Mouse (Mus musculus) myocyte (in vitro differentiated cells): Measurements from ENCODE around the gene Cd86.

ENCODE experiments used
- CEBPB ChIP-seq: IDR thresholded peaks from 2 replicates; pipeline ENCODE4 v1.6.1; 2011; ENCODE audit warnings: mild to moderate bottlenecking, moderate library complexity; ENCODE audit not compliant: poor library complexity, insufficient read depth, severe bottlenecking
- E2F4 ChIP-seq: IDR thresholded peaks from one replicate; pipeline ENCODE4 v1.6.1; 2011; ENCODE audit warnings: mild to moderate bottlenecking, control low read depth, moderate library complexity; ENCODE audit not compliant: insufficient read depth
- MAX ChIP-seq: IDR thresholded peaks from one replicate; pipeline ENCODE4 v1.6.1; 2011; ENCODE audit warnings: low read depth, mild to moderate bottlenecking, control low read depth
- MYOD1 ChIP-seq, 3 experiments: IDR thresholded peaks; one replicate each; pipeline ENCODE4 v1.6.1; 2011; ENCODE audit warnings: control low read depth in 2 of 3, low read depth in 2 of 3, mild to moderate bottlenecking in 2 of 3, moderate library complexity in 1 of 3; ENCODE audit not compliant: insufficient read length in 2 of 3, control insufficient read depth in 1 of 3
- MYOG ChIP-seq, 3 experiments: IDR thresholded peaks; one replicate each; pipeline ENCODE4 v1.6.1; 2011; ENCODE audit warnings: control low read depth in 2 of 3, low read depth in 2 of 3, mild to moderate bottlenecking in 2 of 3; ENCODE audit not compliant: insufficient read length in 2 of 3, control insufficient read depth in 1 of 3, insufficient read depth in 1 of 3
- POLR2A ChIP-seq: IDR thresholded peaks from one replicate; pipeline ENCODE4 v1.6.1; 2011; ENCODE audit warnings: low read depth, mild to moderate bottlenecking, control low read depth, moderate library complexity; ENCODE audit not compliant: insufficient read length
- POLR2AphosphoS2 ChIP-seq: IDR thresholded peaks from one replicate; pipeline ENCODE4 v1.6.1; 2011; ENCODE audit warnings: low read depth, control low read depth; ENCODE audit not compliant: insufficient read length
- REST ChIP-seq: IDR thresholded peaks from one replicate; pipeline ENCODE4 v1.6.1; 2011; ENCODE audit warnings: mild to moderate bottlenecking, control low read depth, moderate library complexity; ENCODE audit not compliant: insufficient read depth, insufficient read length
- SRF ChIP-seq: IDR thresholded peaks from one replicate; pipeline ENCODE4 v1.6.1; 2011; ENCODE audit warnings: low read depth; ENCODE audit not compliant: control insufficient read depth, insufficient read length
- TCF12 ChIP-seq: IDR thresholded peaks from one replicate; pipeline ENCODE4 v1.6.1; 2011; ENCODE audit warnings: mild to moderate bottlenecking, control low read depth; ENCODE audit not compliant: poor library complexity, insufficient read depth, severe bottlenecking
- TCF3 ChIP-seq: IDR thresholded peaks from one replicate; pipeline ENCODE4 v1.6.1; 2011; ENCODE audit warnings: low read depth, control low read depth; ENCODE audit not compliant: insufficient read length
- USF1 ChIP-seq: IDR thresholded peaks from one replicate; pipeline ENCODE4 v1.6.1; 2011; ENCODE audit warnings: low read depth, mild to moderate bottlenecking, control low read depth, moderate library complexity

DNA sequence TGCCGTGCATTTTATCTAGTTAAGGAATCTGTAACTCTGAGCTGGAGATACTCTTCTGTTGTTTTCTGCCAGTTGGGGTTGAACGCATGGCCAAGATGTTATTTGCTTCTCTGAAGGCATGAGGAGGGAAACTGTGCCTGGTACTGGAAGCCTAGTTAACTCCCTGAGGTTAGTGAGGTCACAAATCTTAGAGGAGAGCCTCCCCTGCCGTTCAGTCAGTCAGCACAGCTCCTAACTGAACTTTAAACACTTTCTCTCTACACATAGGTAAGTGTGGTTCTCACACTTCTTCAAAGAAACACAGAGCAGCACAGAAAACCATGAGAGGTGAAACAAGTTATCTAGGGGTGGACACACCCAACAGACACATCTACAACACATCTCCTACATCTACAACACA, 4.7 kb upstream of the Cd86 start:
- TF ChIP-seq USF1 (no peak), POLR2A (no peak), POLR2AphosphoS2 (no peak), MAX (no peak), E2F4 (no peak), TCF3 (no peak), CEBPB (no peak), MYOD1 (IDR thresholded peaks at IDR 0.05; ENCODE audit: control insufficient read depth in 1 of 3, insufficient read length in 2 of 3, low read depth in 2 of 3) (no peak), SRF (no peak), TCF12 (no peak), MYOG (IDR thresholded peaks at IDR 0.05; ENCODE audit: control insufficient read depth in 1 of 3, insufficient read depth in 1 of 3, insufficient read length in 2 of 3, low read depth in 2 of 3) (no peak), REST (no peak)
